Mouse (Mus musculus) left cerebral cortex, adult 2 months (tissue): ENCODE results near the gene Elp4. TPM values are rescaled to one million over a fixed set of nuclear protein-coding genes. Genes with fewer than 3 reads are reported as not detected.

Experiments used
- DNase-seq, 2 experiments: peaks; one replicate each; pipeline ENCODE4 v3.0.0; 2021 to 2022; ENCODE audit warnings: low spot score in 2 of 2, mixed read lengths in 1 of 2; ENCODE audit errors: extremely low spot score in 1 of 2
- H3K27ac ChIP-seq: fragments of 200-600 bp; 2 replicates; pipeline ENCODE4 v1.8.1; 2022
- H3K4me3 ChIP-seq: fragments of 200-600 bp; 2 replicates; pipeline ENCODE4 v1.8.1; 2022
- CTCF ChIP-seq: fragments of 200-600 bp; IDR thresholded peaks from 2 replicates; pipeline ENCODE4 v1.8.1; 2022; ENCODE audit warnings: antibody characterized with exemption, mild to moderate bottlenecking, moderate library complexity
- intact Hi-C: fragments of 180-260 bp; cut with DNase I; formaldehyde crosslinking; loops from one replicate; pipeline ENCODE4 v1.15.1; 2025
- total RNA-seq, 2 experiments: library from RNA; stranded (reverse); gene quantifications; 2 replicates each; pipeline ENCODE4 v1.2.3; 2021

Gene Elp4
- total RNA-seq, 2 experiments from 2014 or later = 18.8 to 19.5 TPM

GRCm38 (mm10) chr2:105666331-105666730 lies 238.0 kb downstream of the Elp4 start:
- DNase-seq = no peak
- no peak for TF ChIP-seq CTCF
- intact Hi-C loops = loop anchor here (10.0 kb wide), 1 partner anchor 528 kb away; no protein-coding TSS in a partner anchor
- H3K27ac ChIP-seq = no peak overlapping the region
- no peak overlapping the region for H3K4me3 ChIP-seq

GRCm38 (mm10) chr2:105665491-105666250 lies 238.7 kb downstream of the Elp4 start:
- DNase-seq = no peak
- intact Hi-C loops = loop anchor here (10.0 kb wide), 1 partner anchor 529 kb away; no protein-coding TSS in a partner anchor
- TF ChIP-seq CTCF = no peak
- Histone ChIP-seq H3K4me3 (no peak overlapping the region), H3K27ac (no peak overlapping the region)

DNA sequence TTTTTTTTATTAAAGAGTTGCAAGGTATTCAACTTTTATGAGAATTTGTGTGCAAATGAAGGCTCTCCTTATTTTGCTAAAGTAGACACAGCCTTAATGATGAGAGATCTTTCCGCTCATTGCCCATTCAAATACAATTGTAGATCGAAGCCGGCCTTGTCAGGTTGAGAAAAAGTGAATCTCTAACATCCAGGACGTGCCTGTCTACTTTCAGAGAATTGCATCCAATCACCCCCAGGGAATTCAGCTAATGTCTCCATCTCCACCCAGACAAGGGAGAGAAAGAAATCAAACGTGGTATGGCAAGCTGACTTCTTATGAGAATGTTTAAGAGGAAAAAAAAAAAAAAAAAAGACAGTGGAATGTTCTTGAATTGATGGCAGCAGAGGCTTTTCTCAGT lies 239.4 kb downstream of the Elp4 start:
- H3K27ac ChIP-seq = no peak overlapping the region
- intact Hi-C loops = loop anchor here (10.0 kb wide), 1 partner anchor 530 kb away; no protein-coding TSS in a partner anchor
- no peak for DNase-seq
- H3K4me3 ChIP-seq = no peak overlapping the region
- TF ChIP-seq CTCF = no peak

DNA sequence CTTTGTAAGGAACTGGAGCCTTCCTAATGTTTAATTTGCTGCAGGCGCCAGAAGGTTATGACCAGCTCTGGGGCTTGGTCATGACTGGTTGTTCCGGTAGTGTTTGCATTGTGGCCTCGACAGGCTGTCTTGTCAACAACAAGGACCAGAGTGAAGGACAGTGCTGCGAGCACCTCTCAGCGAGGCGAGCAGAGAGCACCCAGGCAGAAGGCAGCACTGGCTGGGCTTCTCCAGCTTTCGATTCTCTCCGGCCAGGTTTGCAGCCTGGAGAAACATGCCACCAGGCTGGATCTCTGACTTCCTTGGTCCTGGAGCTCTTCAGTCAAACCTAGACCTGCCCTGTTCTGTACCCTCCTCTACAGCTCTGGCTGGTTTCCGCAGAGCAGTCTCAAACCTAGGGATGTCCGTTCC lies 241.3 kb downstream of the Elp4 start:
- DNase-seq = no peak
- TF ChIP-seq CTCF = no peak
- intact Hi-C loops = loop anchor here (10.0 kb wide), 1 partner anchor 532 kb away; no protein-coding TSS in a partner anchor
- Histone ChIP-seq H3K4me3 (no peak overlapping the region), H3K27ac (no peak overlapping the region)

GRCm38 (mm10) chr2:105662606-105663005 lies 241.8 kb downstream of the Elp4 start:
- TF ChIP-seq CTCF = no peak
- Histone ChIP-seq H3K4me3 (no peak overlapping the region), H3K27ac (no peak overlapping the region)
- intact Hi-C loops = loop anchor here (10.0 kb wide), 1 partner anchor 532 kb away; no protein-coding TSS in a partner anchor
- DNase-seq = no peak

DNA sequence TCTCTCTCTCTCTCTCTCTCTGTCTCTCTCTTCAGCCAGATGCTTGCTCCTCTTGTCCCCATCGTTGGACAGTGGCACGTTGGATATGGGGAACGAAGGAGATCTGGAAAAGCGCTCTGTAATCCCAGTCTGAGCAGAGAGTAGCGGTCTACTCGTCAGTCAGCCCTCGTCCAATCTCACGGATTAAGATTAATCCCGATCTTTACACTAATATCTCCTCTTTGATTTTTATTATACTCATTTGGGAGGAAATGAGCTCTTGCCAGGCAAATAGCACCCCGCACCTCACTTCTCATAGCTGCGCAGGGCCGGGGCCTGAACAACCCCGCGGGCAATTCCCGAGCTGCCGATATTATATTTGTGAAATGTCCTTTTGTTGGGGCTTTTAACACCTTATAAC lies 242.2 kb downstream of the Elp4 start:
- intact Hi-C loops = loop anchor here (10.0 kb wide), 1 partner anchor 533 kb away; no protein-coding TSS in a partner anchor
- Histone ChIP-seq H3K4me3 (no peak overlapping the region), H3K27ac (no peak overlapping the region)
- no peak for DNase-seq
- TF ChIP-seq CTCF = no peak

DNA sequence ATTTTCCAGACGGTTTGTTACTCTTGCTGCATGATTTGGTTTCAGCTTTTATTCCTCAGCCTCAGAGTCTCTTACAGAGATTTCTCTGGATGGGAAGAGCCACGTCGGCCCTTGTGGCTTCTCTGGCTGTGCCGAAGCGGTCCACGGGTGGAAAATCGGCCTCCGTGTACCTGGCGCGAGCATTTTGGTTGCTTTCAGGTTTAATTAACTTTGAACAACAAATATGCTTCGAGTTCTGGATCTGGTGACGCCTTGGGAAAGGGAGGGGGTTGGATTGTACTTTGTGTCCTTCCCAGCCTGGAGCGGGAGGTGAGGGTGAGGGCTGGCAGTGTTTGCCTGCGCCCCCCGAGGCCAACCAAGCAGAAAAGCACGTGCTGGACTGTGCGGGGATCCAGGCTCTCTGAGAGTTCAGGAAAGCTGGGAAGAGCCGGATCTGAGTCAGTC lies 242.7 kb downstream of the Elp4 start:
- intact Hi-C loops = loop anchor here (10.0 kb wide), 1 partner anchor 533 kb away; no protein-coding TSS in a partner anchor

DNA sequence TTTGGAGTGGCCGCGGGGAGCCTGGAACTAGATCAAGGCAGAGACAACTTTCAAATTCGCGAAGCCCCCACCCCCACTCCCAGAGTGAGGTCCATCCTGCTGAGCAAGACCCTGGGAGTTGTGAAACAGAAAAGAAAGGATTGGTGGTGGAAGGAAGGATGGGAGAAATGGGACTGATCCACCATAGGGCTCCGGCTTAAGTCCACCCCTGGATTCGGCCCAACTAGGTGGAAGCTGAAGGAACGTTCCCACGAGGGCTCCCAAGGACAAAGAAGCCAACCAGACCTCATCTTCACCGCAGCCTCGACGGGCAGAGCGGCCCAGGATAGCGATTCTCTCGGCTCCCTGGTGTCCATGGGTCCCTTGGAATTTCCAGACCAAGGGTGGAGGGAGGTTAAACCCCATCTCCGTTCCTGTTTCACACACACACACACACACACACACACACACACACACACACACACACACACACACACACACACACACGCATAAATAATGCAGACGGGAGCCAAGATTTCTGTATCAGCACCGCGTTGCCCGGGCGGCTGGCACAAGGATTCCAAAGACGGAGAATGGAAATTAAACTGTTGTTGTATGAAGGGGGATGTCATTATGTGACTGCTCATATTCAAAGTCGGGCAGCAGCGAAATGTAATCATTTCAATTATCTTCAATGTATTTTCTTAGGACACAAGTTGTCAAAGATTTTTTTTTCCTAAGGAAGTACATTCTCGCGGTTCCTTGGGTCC lies 243.3 kb downstream of the Elp4 start:
- Histone ChIP-seq H3K4me3 (no peak overlapping the region), H3K27ac (no peak overlapping the region)
- intact Hi-C loops = loop anchor here (10.0 kb wide), 1 partner anchor 534 kb away; no protein-coding TSS in a partner anchor
- no peak for TF ChIP-seq CTCF
- DNase-seq = no peak

More for the DNA sequence above, 242.7 kb downstream of the Elp4 start:
- Histone ChIP-seq H3K27ac (no peak overlapping the region), H3K4me3 (no peak overlapping the region)
- TF ChIP-seq CTCF = no peak
- no peak for DNase-seq

DNA sequence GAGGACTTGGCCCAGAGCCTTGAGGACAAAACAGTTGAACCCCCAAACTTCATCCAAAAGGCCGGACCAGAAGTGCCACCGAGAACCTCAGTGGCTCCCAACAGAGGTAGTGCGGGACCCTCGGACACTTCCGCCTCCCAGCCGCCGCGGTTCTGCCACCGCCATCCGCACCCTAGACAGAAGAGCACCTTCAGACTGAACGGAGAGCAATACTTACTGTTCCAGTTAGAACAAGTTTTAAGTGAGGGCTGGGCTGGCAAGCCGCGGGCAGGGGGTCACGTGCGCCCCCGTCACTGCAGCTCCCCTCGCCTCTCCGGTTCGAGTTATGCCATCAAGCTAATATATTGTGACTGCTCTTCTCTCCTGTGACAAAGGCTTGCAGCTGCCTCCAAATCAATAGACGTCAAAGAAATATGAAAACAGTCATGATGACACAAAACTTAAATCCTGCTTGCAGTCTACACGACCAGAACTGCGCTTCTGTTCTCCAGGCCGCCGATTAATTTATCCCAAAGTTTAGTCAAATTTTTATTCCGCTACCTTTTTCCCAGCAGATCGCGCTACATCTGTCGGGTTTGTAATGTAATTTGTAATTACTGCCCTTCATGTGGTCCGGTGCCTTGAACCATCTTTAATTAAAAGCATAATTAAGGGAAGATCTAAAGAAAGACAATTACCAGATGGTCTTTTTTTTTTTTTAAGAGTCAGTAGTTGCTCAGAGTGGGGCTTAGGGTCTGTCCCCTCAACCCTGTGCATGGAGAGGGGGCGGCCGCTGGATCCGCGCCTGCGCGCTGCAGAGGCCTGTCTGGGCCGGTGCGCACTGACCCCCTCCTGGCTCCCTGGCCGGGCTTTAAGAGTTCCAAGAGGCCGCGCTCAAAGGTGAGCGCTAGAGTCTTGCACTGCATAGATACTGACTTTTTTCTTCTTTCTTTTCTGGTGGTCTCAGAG lies 244.2 kb downstream of the Elp4 start:
- H3K27ac ChIP-seq = no peak overlapping the region
- intact Hi-C loops = loop anchor here (10.0 kb wide), 1 partner anchor 535 kb away; no protein-coding TSS in a partner anchor
- no peak overlapping the region for H3K4me3 ChIP-seq
- no peak for TF ChIP-seq CTCF
- no peak for DNase-seq

- no peak overlapping the region for H3K27ac ChIP-seq
- no peak for TF ChIP-seq CTCF
- intact Hi-C loops = no loop called here
- DNase-seq = no peak
- no peak overlapping the region for H3K4me3 ChIP-seq
These were observed 245.0 kb downstream of the Elp4 start for GRCm38 (mm10) chr2:105659350-105659749.

DNA sequence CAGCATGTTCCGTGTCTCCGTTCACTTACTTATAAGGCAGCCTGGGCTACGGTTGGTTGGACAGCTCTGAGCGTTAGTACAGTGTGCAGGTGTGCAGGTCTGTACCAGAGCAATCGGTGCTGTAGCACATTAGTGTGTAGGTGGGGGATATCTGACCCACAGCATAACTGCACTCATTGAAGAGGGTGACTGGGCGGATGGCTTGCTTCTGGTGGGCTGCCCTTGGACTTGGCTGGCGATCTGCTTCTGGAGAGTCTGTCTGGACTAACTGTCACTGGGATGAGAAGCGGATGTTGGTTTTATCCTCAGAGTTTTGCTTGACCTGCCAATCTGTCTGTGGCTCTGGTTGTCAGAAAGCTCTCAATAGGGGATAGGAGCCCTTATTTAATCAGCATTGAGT lies 247.9 kb downstream of the Elp4 start:
- Histone ChIP-seq H3K27ac (no peak overlapping the region), H3K4me3 (no peak overlapping the region)
- intact Hi-C loops = no loop called here
- no peak for TF ChIP-seq CTCF
- no peak for DNase-seq

Other genes starting within 250 kb of the Elp4 start
- gene Pax6, start 235.7 kb downstream of the Elp4 start, total RNA-seq = 10 to 100 TPM in 1 of 2 experiments, 1 to 10 TPM in 1; 8.2 to 11.7 TPM
- 10 to 100 TPM; 24.5 to 30.6 TPM for gene Immp1l, start 74 bp upstream of the Elp4 start, total RNA-seq
- gene Dnajc24, start 99.0 kb upstream of the Elp4 start, total RNA-seq = 10 to 100 TPM; 19.0 to 24.2 TPM